Mouse (Mus musculus): Measurements from ENCODE around the gene Mybbp1a. TPM values are rescaled to one million over a fixed set of nuclear protein-coding genes. Genes with fewer than 3 reads are reported as not detected.
"Not testable (repeated sequence)": the region's sequence is repeated elsewhere in the genome, so short reads cannot be mapped to it uniquely, and the experiment has no call there.

Mybbp1a gene
- polyA plus RNA-seq, 1 experiment from 2014 or later, result 148 TPM

- peaks cover 19% of the 10 kb centered on the region for H3K4me1 ChIP-seq (replicated peaks)
- no peaks in the 10 kb centered on the region for H3K9me3 ChIP-seq
- H3K27me3 ChIP-seq (ENCODE audit: insufficient read depth, poor library complexity, severe bottlenecking), result peaks cover 32% of the 10 kb centered on the region
- no peak overlapping the region for H3K4me3 ChIP-seq
- 5% methylated on average over 4 of the region's 4 CpGs for WGBS
- H3K27ac ChIP-seq, result peak overlapping the region; percentile 82
- DNase-seq (ENCODE audit: low spot score), result peak; percentile 34
- no peaks in the 10 kb centered on the region for H3K36me3 ChIP-seq
Observed at GRCm38 (mm10) chr11:72417376-72417775, 23.8 kb upstream of the Mybbp1a start.

- DNase-seq (ENCODE audit: low spot score), result no peak
- Histone ChIP-seq H3K9me3 (no peaks in the 10 kb centered on the region), H3K27ac (peak overlapping the region; percentile 82), H3K4me1 (replicated peaks) (peaks cover 19% of the 10 kb centered on the region), H3K27me3 (ENCODE audit: insufficient read depth, poor library complexity, severe bottlenecking) (peaks cover 23% of the 10 kb centered on the region), H3K4me3 (no peak overlapping the region), H3K36me3 (no peaks in the 10 kb centered on the region)
- 48% methylated on average over 8 of the region's 8 CpGs for WGBS
Observed at GRCm38 (mm10) chr11:72418227-72418626, 22.9 kb upstream of the Mybbp1a start.

GRCm38 (mm10) chr11:72419006-72419405, 22.1 kb upstream of the Mybbp1a start:
- no peak overlapping the region for H3K4me3 ChIP-seq
- no peaks in the 10 kb centered on the region for H3K36me3 ChIP-seq
- DNase-seq (ENCODE audit: low spot score), result no peak
- peaks cover 16% of the 10 kb centered on the region for H3K27me3 ChIP-seq (ENCODE audit: insufficient read depth, poor library complexity, severe bottlenecking)
- peaks cover 19% of the 10 kb centered on the region for H3K4me1 ChIP-seq (replicated peaks)
- H3K9me3 ChIP-seq, result no peaks in the 10 kb centered on the region
- 88% methylated on average over 6 of the region's 6 CpGs for WGBS
- H3K27ac ChIP-seq, result no peak overlapping the region

GRCm38 (mm10) chr11:72420460-72421122, 20.6 kb upstream of the Mybbp1a start:
- no peak for DNase-seq (ENCODE audit: low spot score)

GRCm38 (mm10) chr11:72421518-72422278, 19.5 kb upstream of the Mybbp1a start:
- H3K27me3 ChIP-seq (ENCODE audit: insufficient read depth, poor library complexity, severe bottlenecking), result 0 out of 2 replicates have a peak, but pooled peaks cover 4% of the 10 kb centered on the region
- H3K4me1 ChIP-seq (replicated peaks), result peaks cover 18% of the 10 kb centered on the region
- H3K4me3 ChIP-seq, result no peak overlapping the region
- H3K36me3 ChIP-seq, result no peaks in the 10 kb centered on the region
- H3K27ac ChIP-seq, result no peak overlapping the region
- no peak for DNase-seq (ENCODE audit: low spot score)
- WGBS, result 92% methylated on average over 11 of the region's 11 CpGs
- H3K9me3 ChIP-seq, result 0 out of 2 replicates have a peak, but pooled peaks cover 3% of the 10 kb centered on the region

More at GRCm38 (mm10) chr11:72420460-72421122, 20.6 kb upstream of the Mybbp1a start:
- H3K4me3 ChIP-seq, result no peak overlapping the region
- H3K27me3 ChIP-seq (ENCODE audit: insufficient read depth, poor library complexity, severe bottlenecking), result 0 out of 2 replicates have a peak, but pooled peaks cover 4% of the 10 kb centered on the region
- no peaks in the 10 kb centered on the region for H3K36me3 ChIP-seq
- H3K27ac ChIP-seq, result no peak overlapping the region
- H3K4me1 ChIP-seq (replicated peaks), result peaks cover 19% of the 10 kb centered on the region
- 82% methylated on average over 6 of the region's 6 CpGs for WGBS
- H3K9me3 ChIP-seq, result 0 out of 2 replicates have a peak, but pooled peaks cover 3% of the 10 kb centered on the region

GRCm38 (mm10) chr11:72423686-72424085, 17.5 kb upstream of the Mybbp1a start:
- Histone ChIP-seq H3K9me3 (0 out of 2 replicates have a peak, but pooled peaks cover 3% of the 10 kb centered on the region), H3K4me3 (no peak overlapping the region), H3K36me3 (no peaks in the 10 kb centered on the region), H3K4me1 (replicated peaks) (no peaks in the 10 kb centered on the region), H3K27ac (no peak overlapping the region), H3K27me3 (ENCODE audit: insufficient read depth, poor library complexity, severe bottlenecking) (no peaks in the 10 kb centered on the region)
- WGBS, result 87% methylated on average over 4 of the region's 4 CpGs
- no peak for DNase-seq (ENCODE audit: low spot score)

- no peak overlapping the region for H3K4me3 ChIP-seq
- no peaks in the 10 kb centered on the region for H3K27me3 ChIP-seq (ENCODE audit: insufficient read depth, poor library complexity, severe bottlenecking)
- H3K36me3 ChIP-seq, result no peaks in the 10 kb centered on the region
- no peak overlapping the region for H3K27ac ChIP-seq
- DNase-seq (ENCODE audit: low spot score), result no peak
- no peaks in the 10 kb centered on the region; the same call in 1 of the 2 replicates for H3K4me1 ChIP-seq (replicated peaks)
- 0 out of 2 replicates have a peak, but pooled peaks cover 3% of the 10 kb centered on the region for H3K9me3 ChIP-seq
Observed at GRCm38 (mm10) chr11:72425201-72425600, 16.0 kb upstream of the Mybbp1a start.

- H3K27ac ChIP-seq, result no peak overlapping the region
- 0 out of 2 replicates have a peak, but pooled peaks cover 3% of the 10 kb centered on the region for H3K9me3 ChIP-seq
- no peaks in the 10 kb centered on the region for H3K27me3 ChIP-seq (ENCODE audit: insufficient read depth, poor library complexity, severe bottlenecking)
Observed at GRCm38 (mm10) chr11:72426884-72427283, 14.3 kb upstream of the Mybbp1a start.

GRCm38 (mm10) chr11:72428694-72429093, 12.5 kb upstream of the Mybbp1a start:
- DNase-seq (ENCODE audit: low spot score), result peak; percentile 74
- Histone ChIP-seq H3K36me3 (no peaks in the 10 kb centered on the region), H3K4me1 (replicated peaks) (no peaks in the 10 kb centered on the region; the same call in 1 of the 2 replicates), H3K27ac (no peak overlapping the region), H3K4me3 (no peak overlapping the region), H3K27me3 (ENCODE audit: insufficient read depth, poor library complexity, severe bottlenecking) (no peaks in the 10 kb centered on the region), H3K9me3 (0 out of 2 replicates have a peak, but pooled peaks cover 3% of the 10 kb centered on the region)
- 3% methylated on average over 5 of the region's 5 CpGs for WGBS

More at GRCm38 (mm10) chr11:72426884-72427283, 14.3 kb upstream of the Mybbp1a start:
- DNase-seq (ENCODE audit: low spot score), result no peak
- Histone ChIP-seq H3K36me3 (no peaks in the 10 kb centered on the region), H3K4me3 (no peak overlapping the region), H3K4me1 (replicated peaks) (no peaks in the 10 kb centered on the region; the same call in 1 of the 2 replicates)

- 0 out of 2 replicates have a peak overlapping the region, but pooled peaks have one; percentile 41 for H3K27ac ChIP-seq
- H3K9me3 ChIP-seq, result 0 out of 2 replicates have a peak, but pooled peaks cover 1% of the 10 kb centered on the region
- WGBS, result 44% methylated on average over 7 of the region's 7 CpGs
Observed at GRCm38 (mm10) chr11:72429288-72429690, 11.9 kb upstream of the Mybbp1a start.

GRCm38 (mm10) chr11:72430311-72431068, 10.7 kb upstream of the Mybbp1a start:
- not testable (repeated sequence) for H3K36me3 ChIP-seq; H3K4me1 ChIP-seq (replicated peaks); H3K4me3 ChIP-seq; H3K27ac ChIP-seq; H3K27me3 ChIP-seq (ENCODE audit: insufficient read depth, poor library complexity, severe bottlenecking); DNase-seq (ENCODE audit: low spot score); H3K9me3 ChIP-seq
- 65% methylated on average over 9 of the region's 9 CpGs for WGBS

More at GRCm38 (mm10) chr11:72429288-72429690, 11.9 kb upstream of the Mybbp1a start:
- H3K4me3 ChIP-seq, result peak overlapping the region; percentile 26
- H3K27me3 ChIP-seq (ENCODE audit: insufficient read depth, poor library complexity, severe bottlenecking), result no peaks in the 10 kb centered on the region
- H3K4me1 ChIP-seq (replicated peaks), result no peaks in the 10 kb centered on the region; the same call in 1 of the 2 replicates
- no peaks in the 10 kb centered on the region for H3K36me3 ChIP-seq
- peak; percentile 77 for DNase-seq (ENCODE audit: low spot score)

GRCm38 (mm10) chr11:72434963-72435693, 6.0 kb upstream of the Mybbp1a start, which contains the start of gene Ggt6:
Gene Ggt6 (plus strand): TSS chr11:72435526.
- no peaks in the 10 kb centered on the region for H3K9me3 ChIP-seq
- H3K4me3 ChIP-seq, result no peak within 1 kb of the TSS
- no peaks in the 10 kb centered on the region for H3K36me3 ChIP-seq
- no peaks in the 10 kb centered on the region for H3K27me3 ChIP-seq (ENCODE audit: insufficient read depth, poor library complexity, severe bottlenecking)
- H3K27ac ChIP-seq, result no peak within 1 kb of the TSS
- no peak for DNase-seq (ENCODE audit: low spot score)
- H3K4me1 ChIP-seq (replicated peaks), result peaks cover 9% of the 10 kb centered on the region; the same call in 1 of the 2 replicates
- WGBS, result 72% methylated on average over 11 of the region's 11 CpGs

All from hindbrain, embryonic 10.5 days (tissue).